Comparison of ENCODE assay signal across 8 mouse cellular contexts in the genomic region with DNA sequence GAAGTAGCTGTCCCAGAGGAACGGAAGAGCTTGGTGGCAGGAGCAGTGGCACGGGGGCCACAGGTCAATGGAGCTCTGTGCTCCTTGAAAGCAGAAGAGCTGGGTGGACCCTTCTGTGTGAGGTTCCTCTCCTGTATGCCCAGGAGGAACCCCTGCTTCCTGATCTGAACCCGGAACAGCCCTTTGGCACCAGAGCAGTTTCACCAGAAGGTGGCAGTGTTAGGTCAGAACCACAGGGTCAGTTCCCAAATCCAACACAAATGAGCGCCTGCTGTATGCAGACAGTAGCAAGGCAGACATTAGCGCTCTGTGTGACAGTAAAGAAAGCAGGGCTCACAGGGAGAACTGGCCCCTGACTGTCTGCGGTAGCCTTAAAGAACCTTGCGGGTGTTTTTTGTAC. TPM values are rescaled to one million over a fixed set of nuclear protein-coding genes. Genes with fewer than 3 reads are reported as not detected.
DNase-seq lines count a peak whose midpoint lies in the region; ATAC-seq lines count a peak whose summit lies in the region.

No protein-coding gene starts in this region.

- no peaks in the 10 kb centered on the region for H3K36me3 ChIP-seq in hindbrain, embryonic 11.5 days (ENCODE audit: control insufficient read depth, insufficient read depth, low read length)
- no peaks in the 10 kb centered on the region for H3K36me3 ChIP-seq in hindbrain, embryonic 13.5 days

- no peak overlapping the region for H3K4me2 ChIP-seq in hindbrain, embryonic 11.5 days (replicated peaks; ENCODE audit: low read depth, low read length)
- H3K4me2 ChIP-seq in hindbrain, embryonic 13.5 days: no peak overlapping the region

- DNase-seq in hindbrain, embryonic 11.5 days (ENCODE audit: low spot score): peak; percentile 64
- peak; percentile 77 for DNase-seq in ES-CJ7 (ENCODE audit: low read depth, low spot score)
- DNase-seq in c-Kit-positive CD71-negative TER-119-negative erythroid progenitor cells, embryonic 14.5 days (ENCODE audit: low read depth): peak; percentile 45
- DNase-seq in heart, adult 8-10 months (ENCODE audit: low spot score): peak; percentile 38
- peak; percentile 49 to 63 for DNase-seq in left cerebral cortex, adult 18-20 months (ENCODE audit: low spot score in 2 of 2)
- DNase-seq in thymus, postnatal 14 days: peak; percentile 52

- 46% methylated on average over 7 of the region's 7 CpGs for WGBS in hindbrain, embryonic 11.5 days
- WGBS in hindbrain, embryonic 13.5 days: 56% methylated on average over 7 of the region's 7 CpGs

- H3K4me3 ChIP-seq in hindbrain, embryonic 11.5 days (ENCODE audit: low read depth, low read length): no peak overlapping the region
- H3K4me3 ChIP-seq in hindbrain, embryonic 13.5 days: no peak overlapping the region

- no peak overlapping the region for H3K9ac ChIP-seq in hindbrain, embryonic 11.5 days (ENCODE audit: low read depth, low read length)
- no peak overlapping the region for H3K9ac ChIP-seq in hindbrain, embryonic 13.5 days

- ATAC-seq in hindbrain, embryonic 11.5 days (ENCODE audit: low FRiP score): no peak
- ATAC-seq in hindbrain, embryonic 13.5 days (ENCODE audit: low FRiP score): no peak
- ATAC-seq in neutrophil, adult 5-6 weeks (ENCODE audit: extremely low read depth, insufficient number of reproducible peaks, low FRiP score, poor library complexity, severe bottlenecking): peak; percentile 49; the same call in 1 of the 2 replicates

- no peaks in the 10 kb centered on the region for H3K4me1 ChIP-seq in hindbrain, embryonic 11.5 days (replicated peaks; ENCODE audit: control insufficient read depth, insufficient read depth, low read length)
- peaks cover 15% of the 10 kb centered on the region; the same call in 1 of the 2 replicates for H3K4me1 ChIP-seq in hindbrain, embryonic 13.5 days (replicated peaks)

- H3K27me3 ChIP-seq in hindbrain, embryonic 11.5 days (ENCODE audit: control insufficient read depth, insufficient read depth, low read length): no peaks in the 10 kb centered on the region
- H3K27me3 ChIP-seq in hindbrain, embryonic 13.5 days: 0 out of 2 replicates have a peak, but pooled peaks cover 6% of the 10 kb centered on the region

- H3K27ac ChIP-seq in hindbrain, embryonic 11.5 days (ENCODE audit: low read depth, low read length): no peak overlapping the region
- no peak overlapping the region for H3K27ac ChIP-seq in hindbrain, embryonic 13.5 days

- no peaks in the 10 kb centered on the region for H3K9me3 ChIP-seq in hindbrain, embryonic 11.5 days (ENCODE audit: control insufficient read depth, low read length)
- no peaks in the 10 kb centered on the region for H3K9me3 ChIP-seq in hindbrain, embryonic 13.5 days

RNA-seq across cellular contexts. Expression of a gene that starts 29.3 kb away (rescaled TPM):
- not detected in 2 replicates for polyA plus RNA-seq in hindbrain, embryonic 11.5 days (2014; fragmentation: Nextera tagmentation; extraction: Ambion mirVana)
- polyA plus RNA-seq in hindbrain, embryonic 13.5 days (2015; fragmentation: Nextera tagmentation; extraction: Ambion mirVana): not detected in 2 replicates
- total RNA-seq in heart, adult 8-10 months (2022): not detected
- not detected for total RNA-seq in left cerebral cortex, adult 18-20 months (2021)
- not detected in 2 replicates for total RNA-seq in neutrophil, adult 5-6 weeks (2017)

RNA-seq across cellular contexts. Expression of a gene that starts 50.5 kb away (rescaled TPM):
- 0.28 and 1.1 TPM in 2 replicates for polyA plus RNA-seq in hindbrain, embryonic 11.5 days (2014; fragmentation: Nextera tagmentation; extraction: Ambion mirVana)
- polyA plus RNA-seq in hindbrain, embryonic 13.5 days (2015; fragmentation: Nextera tagmentation; extraction: Ambion mirVana): 1.1 and 1.7 TPM in 2 replicates
- total RNA-seq in heart, adult 8-10 months (2022): not detected
- not detected for total RNA-seq in left cerebral cortex, adult 18-20 months (2021)
- total RNA-seq in neutrophil, adult 5-6 weeks (2017): not detected in 2 replicates

RNA-seq across cellular contexts. Expression of a gene that starts 54.6 kb away (rescaled TPM):
- polyA plus RNA-seq in hindbrain, embryonic 11.5 days (2014; fragmentation: Nextera tagmentation; extraction: Ambion mirVana): 0.12 and 0.17 TPM in 2 replicates
- 1.9 and 2.2 TPM in 2 replicates for polyA plus RNA-seq in hindbrain, embryonic 13.5 days (2015; fragmentation: Nextera tagmentation; extraction: Ambion mirVana)
- total RNA-seq in heart, adult 8-10 months (2022): under 1 TPM in 1 of 4 experiments, not detected in 3; 0.03 TPM
- total RNA-seq in left cerebral cortex, adult 18-20 months (2021): 10 to 100 TPM; 19.7 to 19.8 TPM
- 0.12 TPM in 1 of 2 replicates, not detected in the other for total RNA-seq in neutrophil, adult 5-6 weeks (2017)

Comparison
In these comparisons a context has a peak if more than half of its experiments do, and no peak if none do; other contexts are left out.
1. RNA of a gene that starts 54.6 kb away (total RNA-seq): 19.7 to 19.8 TPM in left cerebral cortex, adult 18-20 months; 0.03 TPM in heart, adult 8-10 months and 0.12 TPM in neutrophil, adult 5-6 weeks; every median in the first group is over 10 times any median in the second.
2. Peak in every context shown above with its lines, with median percentiles within 50 percentile points of each other: DNase-seq.